Mouse (Mus musculus): ENCODE measurements at regions not wholly inside any gene's neighbourhood (a gene's known extent, or its start where the extent isn't known, plus 50 kb on each side); places are given as distances from the start of the nearest gene placed in this dataset.

- 76% methylated on average over 4 of the region's 4 CpGs for WGBS
- Histone ChIP-seq H3K36me3 (no peaks in the 10 kb centered on the region), H3K4me3 (replicated peaks) (no peak overlapping the region), H3K4me2 (no peak overlapping the region), H3K27me3 (replicated peaks) (no peaks in the 10 kb centered on the region), H3K9ac (no peak overlapping the region), H3K9me3 (no peaks in the 10 kb centered on the region), H3K4me1 (no peaks in the 10 kb centered on the region), H3K27ac (no peak overlapping the region)
- ATAC-seq (ENCODE audit: insufficient read depth, low FRiP score, low read depth), result no peak
Observed at GRCm38 (mm10) chr9:83300500-83300899, 140.4 kb downstream of the Lca5 start.

- Histone ChIP-seq H3K4me2 (no peak overlapping the region), H3K4me1 (no peaks in the 10 kb centered on the region), H3K4me3 (replicated peaks) (no peak overlapping the region), H3K27me3 (replicated peaks) (no peaks in the 10 kb centered on the region), H3K36me3 (no peaks in the 10 kb centered on the region), H3K27ac (no peak overlapping the region), H3K9ac (no peak overlapping the region), H3K9me3 (no peaks in the 10 kb centered on the region)
- no peak for ATAC-seq (ENCODE audit: insufficient read depth, low FRiP score, low read depth)
- 84% methylated on average over 2 of the region's 2 CpGs for WGBS
Observed at GRCm38 (mm10) chr9:83300044-83300443, 140.9 kb downstream of the Lca5 start.

- H3K27me3 ChIP-seq (replicated peaks), result no peaks in the 10 kb centered on the region
- H3K9ac ChIP-seq, result no peak overlapping the region
- H3K4me3 ChIP-seq (replicated peaks), result no peak overlapping the region
- 39% methylated on average over 2 of the region's 2 CpGs for WGBS
- H3K9me3 ChIP-seq, result no peaks in the 10 kb centered on the region
- H3K36me3 ChIP-seq, result no peaks in the 10 kb centered on the region
- ATAC-seq (ENCODE audit: insufficient read depth, low FRiP score, low read depth), result no peak
- no peaks in the 10 kb centered on the region for H3K4me1 ChIP-seq
- H3K27ac ChIP-seq, result no peak overlapping the region
- H3K4me2 ChIP-seq, result no peak overlapping the region
Observed at GRCm38 (mm10) chr9:83299623-83300022, 141.3 kb downstream of the Lca5 start.

DNA sequence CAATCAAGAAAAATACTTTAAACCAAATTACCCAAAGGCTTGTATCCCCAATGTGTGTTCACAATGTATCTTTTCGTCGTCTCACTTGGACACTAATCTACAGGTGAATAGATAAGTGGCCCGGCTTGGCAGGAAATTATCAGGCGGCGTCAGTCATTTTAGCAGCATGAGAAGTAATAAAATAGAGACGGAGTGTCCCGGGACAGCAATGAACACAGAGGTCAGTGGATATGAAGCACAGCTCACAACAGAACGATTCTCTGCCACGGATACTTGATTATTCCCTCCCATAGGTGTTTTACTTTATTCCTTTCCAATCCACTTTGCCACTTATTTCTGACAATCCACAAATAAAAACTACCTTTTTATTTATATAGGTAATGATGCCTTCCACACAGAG is 145.5 kb downstream of the Lca5 start:
- ATAC-seq (ENCODE audit: insufficient read depth, low FRiP score, low read depth), result no peak
- 75% methylated on average over 9 of the region's 9 CpGs for whole genome bisulfite sequencing
- no peaks in the 10 kb centered on the region for H3K4me1 ChIP-seq

GRCm38 (mm10) chr9:83294441-83294840 is 146.5 kb downstream of the Lca5 start:
- Histone ChIP-seq H3K4me2 (no peak overlapping the region), H3K36me3 (no peaks in the 10 kb centered on the region), H3K27me3 (replicated peaks) (no peaks in the 10 kb centered on the region), H3K27ac (no peak overlapping the region), H3K9ac (no peak overlapping the region), H3K4me3 (replicated peaks) (no peak overlapping the region), H3K9me3 (no peaks in the 10 kb centered on the region), H3K4me1 (no peaks in the 10 kb centered on the region)
- ATAC-seq (ENCODE audit: insufficient read depth, low FRiP score, low read depth), result no peak
- 84% methylated on average over 13 of the region's 13 CpGs for WGBS

More for the DNA sequence above, 145.5 kb downstream of the Lca5 start:
- Histone ChIP-seq H3K9me3 (no peaks in the 10 kb centered on the region), H3K27me3 (replicated peaks) (no peaks in the 10 kb centered on the region), H3K9ac (no peak overlapping the region), H3K27ac (no peak overlapping the region), H3K4me2 (no peak overlapping the region), H3K4me3 (replicated peaks) (no peak overlapping the region), H3K36me3 (no peaks in the 10 kb centered on the region)

- 68% methylated on average over 1 of the region's 1 CpGs for WGBS
Observed at GRCm38 (mm10) chr9:83284097-83284496, 137.6 kb upstream of the Hmgn3 start.

DNA sequence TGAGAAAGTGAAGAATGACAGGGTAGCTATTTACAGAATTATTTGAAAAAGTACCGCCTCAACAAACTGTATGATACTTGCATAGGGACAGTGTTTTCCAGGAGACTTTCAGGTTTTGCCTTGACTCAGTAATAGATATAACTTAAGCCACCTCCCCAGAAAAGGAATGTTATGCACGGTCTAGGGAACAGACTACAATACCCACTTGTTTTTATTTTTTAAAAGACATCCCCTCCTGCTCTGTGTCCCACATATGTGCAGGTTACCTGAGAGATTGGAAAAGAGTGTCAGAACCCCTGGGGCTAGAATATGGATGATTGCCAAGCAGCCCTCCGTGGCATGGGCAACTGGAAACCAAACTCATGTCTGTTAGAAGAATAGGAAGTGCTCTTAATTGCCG is 137.2 kb upstream of the Hmgn3 start:
- no peak for ATAC-seq (ENCODE audit: insufficient read depth, low FRiP score, low read depth)
- no peak overlapping the region for H3K4me2 ChIP-seq
- H3K4me1 ChIP-seq, result no peaks in the 10 kb centered on the region
- H3K27me3 ChIP-seq (replicated peaks), result no peaks in the 10 kb centered on the region
- no peak overlapping the region for H3K27ac ChIP-seq
- H3K9me3 ChIP-seq, result no peaks in the 10 kb centered on the region
- H3K36me3 ChIP-seq, result no peaks in the 10 kb centered on the region
- no peak overlapping the region for H3K9ac ChIP-seq
- WGBS, result 52% methylated on average over 4 of the region's 4 CpGs
- H3K4me3 ChIP-seq (replicated peaks), result no peak overlapping the region

More at GRCm38 (mm10) chr9:83284097-83284496, 137.6 kb upstream of the Hmgn3 start:
- Histone ChIP-seq H3K36me3 (no peaks in the 10 kb centered on the region), H3K4me2 (no peak overlapping the region), H3K4me1 (no peaks in the 10 kb centered on the region), H3K9me3 (no peaks in the 10 kb centered on the region), H3K27me3 (replicated peaks) (no peaks in the 10 kb centered on the region), H3K9ac (no peak overlapping the region), H3K4me3 (replicated peaks) (no peak overlapping the region), H3K27ac (no peak overlapping the region)
- no peak for ATAC-seq (ENCODE audit: insufficient read depth, low FRiP score, low read depth)

DNA sequence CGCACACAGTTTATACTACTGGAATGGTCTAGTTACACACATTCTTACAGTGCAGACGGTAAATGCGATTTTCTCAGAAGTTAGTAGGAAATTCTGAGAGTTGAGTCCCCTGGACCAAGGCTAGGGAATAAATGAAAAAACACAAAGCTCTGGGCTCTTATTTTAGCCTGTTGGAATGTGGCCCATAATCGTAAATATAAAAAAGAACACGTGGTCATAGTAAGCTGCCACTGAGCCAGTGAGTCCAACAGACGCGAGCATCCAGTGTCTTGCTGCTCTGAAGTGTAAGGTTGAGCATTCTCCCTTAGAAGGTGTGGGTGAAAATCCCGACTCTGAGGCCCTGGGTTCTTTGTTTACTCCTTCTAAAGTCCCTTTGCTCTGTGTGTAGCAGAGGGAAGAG is 136.8 kb upstream of the Hmgn3 start:
- ATAC-seq (ENCODE audit: insufficient read depth, low FRiP score, low read depth), result peak; percentile 18; the same call in 1 of the 2 replicates
- no peaks in the 10 kb centered on the region for H3K27me3 ChIP-seq (replicated peaks)
- H3K4me1 ChIP-seq, result no peaks in the 10 kb centered on the region
- no peak overlapping the region for H3K27ac ChIP-seq
- 54% methylated on average over 8 of the region's 8 CpGs for WGBS
- H3K36me3 ChIP-seq, result no peaks in the 10 kb centered on the region
- no peak overlapping the region for H3K4me3 ChIP-seq (replicated peaks)
- no peak overlapping the region for H3K4me2 ChIP-seq
- no peak overlapping the region for H3K9ac ChIP-seq
- no peaks in the 10 kb centered on the region for H3K9me3 ChIP-seq

DNA sequence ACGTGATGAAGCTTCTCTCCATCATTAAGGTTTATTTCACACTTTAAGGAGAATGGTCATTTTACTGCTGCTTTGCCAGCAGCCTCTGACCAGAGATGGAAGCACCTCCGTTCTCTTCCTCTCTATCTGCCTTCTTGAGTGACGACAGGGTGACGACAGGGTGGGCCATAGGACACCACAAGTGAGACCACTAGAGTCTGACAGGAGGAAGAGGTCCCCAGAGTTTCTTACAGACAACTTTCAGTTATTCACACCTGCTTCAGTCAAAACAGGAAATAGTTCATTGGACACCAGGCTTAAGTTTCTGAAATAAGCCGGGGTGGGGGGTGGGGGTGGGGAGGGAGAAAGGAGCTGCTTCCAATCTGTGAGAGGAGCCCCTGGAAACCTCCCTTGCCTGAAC is 131.3 kb upstream of the Hmgn3 start:
- no peak for ATAC-seq (ENCODE audit: insufficient read depth, low FRiP score, low read depth)
- 69% methylated on average over 5 of the region's 5 CpGs for WGBS
- no peak overlapping the region for H3K27ac ChIP-seq

DNA sequence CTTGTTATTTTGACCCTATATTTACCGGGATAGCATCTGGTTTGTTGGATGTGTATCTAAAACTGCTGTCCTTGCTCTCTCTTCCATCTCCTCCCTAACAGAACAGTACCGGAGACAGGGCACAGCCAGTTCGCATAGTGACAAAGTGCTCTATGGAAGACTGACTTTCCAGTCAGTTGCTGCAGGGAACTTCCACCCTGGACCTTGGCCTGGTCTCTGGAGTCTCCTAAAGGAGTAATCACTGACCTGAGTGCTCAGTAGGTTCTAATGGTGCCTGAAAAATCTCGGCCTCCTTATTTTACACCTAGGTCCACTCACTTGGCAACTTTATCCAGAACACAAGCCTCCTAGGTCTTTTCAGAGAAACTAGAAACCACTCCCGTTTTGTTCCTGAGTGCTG is 130.9 kb upstream of the Hmgn3 start:
- WGBS, result 78% methylated on average over 5 of the region's 5 CpGs
- H3K27ac ChIP-seq, result no peak overlapping the region
- ATAC-seq (ENCODE audit: insufficient read depth, low FRiP score, low read depth), result no peak
- no peaks in the 10 kb centered on the region for H3K4me1 ChIP-seq
- no peak overlapping the region for H3K4me3 ChIP-seq (replicated peaks)
- H3K9me3 ChIP-seq, result no peaks in the 10 kb centered on the region
- H3K36me3 ChIP-seq, result no peaks in the 10 kb centered on the region
- no peak overlapping the region for H3K4me2 ChIP-seq
- H3K27me3 ChIP-seq (replicated peaks), result no peaks in the 10 kb centered on the region
- no peak overlapping the region for H3K9ac ChIP-seq

More for the DNA sequence above, 131.3 kb upstream of the Hmgn3 start:
- Histone ChIP-seq H3K27me3 (replicated peaks) (no peaks in the 10 kb centered on the region), H3K9ac (no peak overlapping the region), H3K36me3 (no peaks in the 10 kb centered on the region), H3K4me3 (replicated peaks) (no peak overlapping the region), H3K9me3 (no peaks in the 10 kb centered on the region), H3K4me1 (no peaks in the 10 kb centered on the region), H3K4me2 (no peak overlapping the region)

DNA sequence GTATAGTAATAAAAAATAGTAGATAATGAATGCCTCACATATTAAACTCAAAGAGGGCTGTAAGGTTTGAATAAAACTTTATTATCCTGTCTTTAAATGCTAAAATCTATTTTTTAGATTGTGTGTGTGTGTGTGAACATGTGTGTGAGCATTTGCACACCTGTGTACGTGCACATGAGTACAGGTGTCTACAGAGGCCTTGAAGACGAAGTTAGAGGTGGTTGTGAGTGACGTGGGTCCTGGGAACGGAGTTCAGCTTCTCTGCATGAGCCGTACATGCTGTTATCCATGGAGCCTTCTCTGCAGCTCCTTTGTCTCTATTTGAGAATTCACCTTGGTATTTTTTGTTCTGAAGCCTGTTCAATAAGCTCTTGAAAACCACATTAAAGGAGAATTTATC is 129.8 kb upstream of the Hmgn3 start:
- no peaks in the 10 kb centered on the region for H3K27me3 ChIP-seq (replicated peaks)
- H3K9me3 ChIP-seq, result no peaks in the 10 kb centered on the region
- WGBS, result 84% methylated on average over 5 of the region's 5 CpGs
- no peak overlapping the region for H3K4me3 ChIP-seq (replicated peaks)
- ATAC-seq (ENCODE audit: insufficient read depth, low FRiP score, low read depth), result no peak
- no peak overlapping the region for H3K27ac ChIP-seq
- no peaks in the 10 kb centered on the region for H3K4me1 ChIP-seq
- no peak overlapping the region for H3K9ac ChIP-seq
- H3K4me2 ChIP-seq, result no peak overlapping the region
- no peaks in the 10 kb centered on the region for H3K36me3 ChIP-seq

GRCm38 (mm10) chr9:83273361-83273975 is 127.0 kb upstream of the Hmgn3 start:
- Histone ChIP-seq H3K4me1 (no peaks in the 10 kb centered on the region), H3K4me2 (no peak overlapping the region), H3K4me3 (replicated peaks) (no peak overlapping the region), H3K9ac (no peak overlapping the region), H3K27ac (no peak overlapping the region), H3K9me3 (no peaks in the 10 kb centered on the region), H3K36me3 (no peaks in the 10 kb centered on the region), H3K27me3 (replicated peaks) (no peaks in the 10 kb centered on the region)
- no peak for ATAC-seq (ENCODE audit: insufficient read depth, low FRiP score, low read depth)
- WGBS, result 83% methylated on average over 9 of the region's 9 CpGs

- H3K27ac ChIP-seq, result no peak overlapping the region
- no peaks in the 10 kb centered on the region for H3K36me3 ChIP-seq
- no peaks in the 10 kb centered on the region for H3K4me1 ChIP-seq
- H3K9ac ChIP-seq, result no peak overlapping the region
- no peak for ATAC-seq (ENCODE audit: insufficient read depth, low FRiP score, low read depth)
- no peaks in the 10 kb centered on the region for H3K27me3 ChIP-seq (replicated peaks)
- H3K4me2 ChIP-seq, result no peak overlapping the region
- no peaks in the 10 kb centered on the region for H3K9me3 ChIP-seq
- 65% methylated on average over 6 of the region's 6 CpGs for WGBS
- H3K4me3 ChIP-seq (replicated peaks), result no peak overlapping the region
Observed at GRCm38 (mm10) chr9:83265736-83266135, 119.3 kb upstream of the Hmgn3 start.
